Mouse (Mus musculus) thymus, postnatal 0 days (tissue): ENCODE results near the gene Arrb1. TPM values are rescaled to one million over a fixed set of nuclear protein-coding genes. Genes with fewer than 3 reads are reported as not detected.
A peak's percentile ranks its signal among the peaks of the same experiment; 100 is the strongest.

Experiments used
- DNase-seq: peaks from one replicate; pipeline ENCODE4 v3.0.0-alpha.2; 2015; ENCODE audit warnings: low spot score
- microRNA counts: library from miRNA; unstranded; fragments of <30 nt; microRNA quantifications from one replicate; lab custom pipeline; 2015
- microRNA-seq: library from miRNA; unstranded; fragments of <30 nt; microRNA quantifications from one replicate; pipeline ENCODE4, GENCODE M21; 2016; ENCODE audit warnings: borderline number of aligned reads
- polyA plus RNA-seq: library from polyadenylated mRNA; unstranded; fragments of >200 nt; fragmentation: Nextera tagmentation; extraction: Ambion mirVana; gene quantifications from 2 replicates; pipeline ENCODE4 v1.2.1, GENCODE M21; 2015

The Arrb1 gene
- polyA plus RNA-seq, 1 experiment from 2014 or later = 5.2 TPM

- DNase-seq = peak; percentile 33
Observed at GRCm38 (mm10) chr7:99626376-99627270, 91.4 kb downstream of the Arrb1 start, which contains the start of gene Tpbgl. Gene Tpbgl, minus strand, starts transcription at chr7:99627103.

GRCm38 (mm10) chr7:99627366-99627765 lies 92.1 kb downstream of the Arrb1 start:
- no peak for DNase-seq

GRCm38 (mm10) chr7:99632286-99632685 lies 97.0 kb downstream of the Arrb1 start:
- DNase-seq = no peak

- no peak for DNase-seq
Observed at GRCm38 (mm10) chr7:99633966-99634665, 98.8 kb downstream of the Arrb1 start.

- DNase-seq = no peak
Observed at GRCm38 (mm10) chr7:99641245-99641644, 106.0 kb downstream of the Arrb1 start.

- no peak for DNase-seq
Observed at GRCm38 (mm10) chr7:99642078-99642477, 106.8 kb downstream of the Arrb1 start.

GRCm38 (mm10) chr7:99644701-99645100 lies 109.4 kb downstream of the Arrb1 start:
- DNase-seq = no peak

GRCm38 (mm10) chr7:99648623-99649022 lies 113.4 kb downstream of the Arrb1 start:
- no peak for DNase-seq

GRCm38 (mm10) chr7:99649585-99649984 lies 114.3 kb downstream of the Arrb1 start:
- no peak for DNase-seq

- no peak for DNase-seq
Observed at GRCm38 (mm10) chr7:99654244-99654643, 119.0 kb downstream of the Arrb1 start.

MicroRNAs encoded within 50 kb of the gene (microRNA counts, 519-probe panel; counts per million panel counts)
- 473 counts per million, percentile 71 among the panel's probes with 10 or more counts for microRNA mmu-miR-326 (lab: Ali Mortazavi, UCI)

Small RNA genes lying within 50 kb of the gene (microRNA-seq; reads per million reads assigned to microRNA genes)
- 43.7 reads per million, percentile 37 among the genes with 10 or more reads in this experiment for gene Mir326

Other genes with a start within 250 kb of the Arrb1 start
- gene Serpinh1, start 182.2 kb upstream of the Arrb1 start, polyA plus RNA-seq = 73.2 and 96.8 TPM in 2 replicates
- gene Gdpd5, start 154.1 kb upstream of the Arrb1 start, polyA plus RNA-seq = 2.9 and 3.1 TPM in 2 replicates
- gene Klhl35, start 69.5 kb upstream of the Arrb1 start, polyA plus RNA-seq = 0.90 and 1.1 TPM in 2 replicates
- 1,054 and 1,103 TPM in 2 replicates for gene Rps3, start 51.7 kb upstream of the Arrb1 start, polyA plus RNA-seq
- 1.4 and 1.6 TPM in 2 replicates for gene Tpbgl, start 91.6 kb downstream of the Arrb1 start, polyA plus RNA-seq
- gene Slco2b1, start 175.9 kb downstream of the Arrb1 start, polyA plus RNA-seq = 11.3 and 13.9 TPM in 2 replicates
- gene Olfr520, start 194.8 kb downstream of the Arrb1 start, polyA plus RNA-seq = not detected in 2 replicates
- not detected in 2 replicates for gene Olfr521, start 228.0 kb downstream of the Arrb1 start, polyA plus RNA-seq